Mouse (Mus musculus) megakaryocyte, embryonic 14.5 days (primary cell): ENCODE measurements at regions not wholly inside any gene's neighbourhood (a gene's known extent, or its start where the extent isn't known, plus 50 kb on each side); places are given as distances from the start of the nearest gene placed in this dataset.

Experiments
- FLI1 ChIP-seq: IDR thresholded peaks from 2 replicates; pipeline ENCODE4 v1.6.1; 2012; ENCODE audit warnings: low read length, inconsistent platforms, mixed read lengths
- GATA1 ChIP-seq: IDR thresholded peaks from 3 replicates; pipeline ENCODE4 v1.6.1; 2012; ENCODE audit warnings: mixed read lengths, low read length, inconsistent platforms, borderline replicate concordance

GRCm38 (mm10) chr3:34503874-34504572 lies 146.2 kb upstream of the Sox2 start:
- no peak for TF ChIP-seq GATA1
- no peak for TF ChIP-seq FLI1
